Mouse (Mus musculus) kidney, adult 2 months (tissue): Measurements from ENCODE around the gene Rfx3. TPM values are rescaled to one million over a fixed set of nuclear protein-coding genes. Genes with fewer than 3 reads are reported as not detected.
A peak's percentile ranks its signal among the peaks of the same experiment; 100 is the strongest.

Experiments used
- DNase-seq: peaks from one replicate; pipeline ENCODE4 v3.0.0; 2021
- H3K27ac ChIP-seq: fragments of 200-500 bp; 2 replicates; pipeline ENCODE4 v1.5.1; 2012; ENCODE audit warnings: low read depth, low read length, control low read depth, inconsistent platforms; ENCODE audit not compliant: insufficient read depth
- H3K27me3 ChIP-seq: fragments of 200-500 bp; replicated peaks from 2 replicates; pipeline ENCODE4 v1.6.1; 2012; ENCODE audit warnings: mild to moderate bottlenecking, moderate library complexity, low read length, inconsistent platforms; ENCODE audit not compliant: control insufficient read depth, insufficient read depth
- H3K36me3 ChIP-seq: fragments of 200-500 bp; 2 replicates; pipeline ENCODE4 v1.6.1; 2012; ENCODE audit warnings: mild to moderate bottlenecking, moderate library complexity, low read length, inconsistent platforms; ENCODE audit not compliant: control insufficient read depth, insufficient read depth
- H3K4me1 ChIP-seq: fragments of 200-500 bp; 2 replicates; pipeline ENCODE4 v1.6.1; 2011; ENCODE audit warnings: low read length; ENCODE audit not compliant: control insufficient read depth, insufficient read depth
- H3K4me3 ChIP-seq: fragments of 200-500 bp; 2 replicates; pipeline ENCODE4 v1.5.1; 2011; ENCODE audit warnings: mild to moderate bottlenecking, low read depth, low read length, control low read depth; ENCODE audit not compliant: insufficient read depth
- CTCF ChIP-seq: fragments of 200-500 bp; conservative IDR thresholded peaks from 2 replicates; pipeline ENCODE4 v1.5.1; 2011; ENCODE audit warnings: low read depth, mild to moderate bottlenecking, control low read depth, low read length, moderate library complexity, mixed read lengths; ENCODE audit not compliant: insufficient read depth, insufficient read length
- POLR2A ChIP-seq: fragments of 200-500 bp; IDR thresholded peaks from one replicate; pipeline ENCODE4 v1.6.1; 2011; ENCODE audit warnings: low read depth, low read length, control low read depth
- WGBS: fragments of 180-500 bp; shearing (Covaris S2); methylation state at CpG from one replicate; pipeline ENCODE4 v1.1.7; 2018; 5-methylcytosine and 5-hydroxymethylcytosine counted together
- polyA plus RNA-seq: library from polyadenylated mRNA; depleted of rRNA; stranded (reverse); fragments of >200 nt; gene quantifications from 2 replicates; pipeline ENCODE4 v1.2.3, GENCODE M21; 2012

The Rfx3 gene
- polyA plus RNA-seq, 1 experiment: 1.9 TPM

GRCm38 (mm10) chr19:28011396-28011717 lies 391 bp upstream of the Rfx3 start:
- Histone ChIP-seq H3K4me1 (peaks cover 3% of the 10 kb centered on the region; the same call in 1 of the 2 replicates), H3K36me3 (no peaks in the 10 kb centered on the region), H3K27ac (peak overlapping the region; percentile 100), H3K4me3 (peak overlapping the region; percentile 98), H3K27me3 (no peaks in the 10 kb centered on the region)
- WGBS: under 1% methylated on average over 28 of the region's 30 CpGs
- peak; percentile 95 for DNase-seq
- no peak for TF ChIP-seq CTCF
- peak; percentile 90 for TF ChIP-seq POLR2A

GRCm38 (mm10) chr19:28009587-28010281 lies 1.2 kb downstream of the Rfx3 start:
- Histone ChIP-seq H3K36me3 (no peaks in the 10 kb centered on the region), H3K27ac (no peak overlapping the region), H3K27me3 (no peaks in the 10 kb centered on the region), H3K4me1 (peaks cover 3% of the 10 kb centered on the region; the same call in 1 of the 2 replicates), H3K4me3 (peak overlapping the region; percentile 98)
- peak; percentile 30 for DNase-seq
- whole genome bisulfite sequencing: 9% methylated on average over 5 of the region's 5 CpGs
- TF ChIP-seq CTCF (no peak), POLR2A (no peak)

GRCm38 (mm10) chr19:28004190-28004589 lies 6.8 kb downstream of the Rfx3 start:
- H3K27ac ChIP-seq: no peak overlapping the region
- DNase-seq: no peak
- no peak overlapping the region for H3K4me3 ChIP-seq
- H3K27me3 ChIP-seq: no peaks in the 10 kb centered on the region
- no peaks in the 10 kb centered on the region for H3K36me3 ChIP-seq
- WGBS: 71% methylated on average over 1 of the region's 1 CpGs
- TF ChIP-seq POLR2A (no peak), CTCF (no peak)
- H3K4me1 ChIP-seq: no peaks in the 10 kb centered on the region

GRCm38 (mm10) chr19:28003474-28003873 lies 7.5 kb downstream of the Rfx3 start:
- Histone ChIP-seq H3K4me3 (no peak overlapping the region), H3K4me1 (no peaks in the 10 kb centered on the region), H3K27ac (no peak overlapping the region), H3K36me3 (no peaks in the 10 kb centered on the region), H3K27me3 (no peaks in the 10 kb centered on the region)
- 91% methylated on average over 1 of the region's 1 CpGs for WGBS
- no peak for TF ChIP-seq CTCF
- no peak for TF ChIP-seq POLR2A
- no peak for DNase-seq

- Histone ChIP-seq H3K36me3 (no peaks in the 10 kb centered on the region), H3K27ac (no peak overlapping the region), H3K4me3 (no peak overlapping the region), H3K4me1 (no peaks in the 10 kb centered on the region), H3K27me3 (no peaks in the 10 kb centered on the region)
- no peak for DNase-seq
- TF ChIP-seq POLR2A (no peak), CTCF (no peak)
- 82% methylated on average over 3 of the region's 3 CpGs for WGBS
Measured at GRCm38 (mm10) chr19:28002708-28003107, 8.3 kb downstream of the Rfx3 start.

- no peaks in the 10 kb centered on the region for H3K4me1 ChIP-seq
- TF ChIP-seq POLR2A (no peak), CTCF (no peak)
- H3K4me3 ChIP-seq: no peak overlapping the region
- no peak overlapping the region for H3K27ac ChIP-seq
- H3K27me3 ChIP-seq: no peaks in the 10 kb centered on the region
- DNase-seq: no peak
- 86% methylated on average over 7 of the region's 7 CpGs for WGBS
- no peaks in the 10 kb centered on the region for H3K36me3 ChIP-seq
Measured at GRCm38 (mm10) chr19:27992800-27993199, 18.2 kb downstream of the Rfx3 start.

GRCm38 (mm10) chr19:27988746-27989145 lies 22.2 kb downstream of the Rfx3 start:
- TF ChIP-seq POLR2A: no peak
- no peaks in the 10 kb centered on the region for H3K27me3 ChIP-seq
- 72% methylated on average over 3 of the region's 3 CpGs for WGBS

More at GRCm38 (mm10) chr19:27988746-27989145, 22.2 kb downstream of the Rfx3 start:
- Histone ChIP-seq H3K4me3 (no peak overlapping the region), H3K36me3 (no peaks in the 10 kb centered on the region), H3K4me1 (no peaks in the 10 kb centered on the region), H3K27ac (no peak overlapping the region)
- no peak for DNase-seq
